Mouse (Mus musculus) liver, postnatal 0 days (tissue): Measurements from ENCODE around the gene Oard1.

Experiments
- CTCF ChIP-seq: sonication (generic); IDR thresholded peaks from 2 replicates; pipeline ENCODE4 v1.5.1; 2016; ENCODE audit warnings: antibody characterized with exemption, low read depth
- EP300 ChIP-seq: IDR thresholded peaks from 2 replicates; pipeline ENCODE4 v1.6.1; 2016; ENCODE audit warnings: antibody characterized with exemption, low read depth, mild to moderate bottlenecking

GRCm38 (mm10) chr17:48404706-48405105 lies 5.1 kb upstream of the Oard1 start:
- TF ChIP-seq EP300 (peak; percentile 52; the same call in 1 of the 2 replicates), CTCF (no peak)
